Mouse (Mus musculus) NIH3T3 (cell line): Measurements from ENCODE around the gene Atp5b.

Source experiments
- DNase-seq: peaks from one replicate; pipeline ENCODE4 v3.0.0-alpha.2; 2012; ENCODE audit warnings: low read depth

Atp5b gene

DNA sequence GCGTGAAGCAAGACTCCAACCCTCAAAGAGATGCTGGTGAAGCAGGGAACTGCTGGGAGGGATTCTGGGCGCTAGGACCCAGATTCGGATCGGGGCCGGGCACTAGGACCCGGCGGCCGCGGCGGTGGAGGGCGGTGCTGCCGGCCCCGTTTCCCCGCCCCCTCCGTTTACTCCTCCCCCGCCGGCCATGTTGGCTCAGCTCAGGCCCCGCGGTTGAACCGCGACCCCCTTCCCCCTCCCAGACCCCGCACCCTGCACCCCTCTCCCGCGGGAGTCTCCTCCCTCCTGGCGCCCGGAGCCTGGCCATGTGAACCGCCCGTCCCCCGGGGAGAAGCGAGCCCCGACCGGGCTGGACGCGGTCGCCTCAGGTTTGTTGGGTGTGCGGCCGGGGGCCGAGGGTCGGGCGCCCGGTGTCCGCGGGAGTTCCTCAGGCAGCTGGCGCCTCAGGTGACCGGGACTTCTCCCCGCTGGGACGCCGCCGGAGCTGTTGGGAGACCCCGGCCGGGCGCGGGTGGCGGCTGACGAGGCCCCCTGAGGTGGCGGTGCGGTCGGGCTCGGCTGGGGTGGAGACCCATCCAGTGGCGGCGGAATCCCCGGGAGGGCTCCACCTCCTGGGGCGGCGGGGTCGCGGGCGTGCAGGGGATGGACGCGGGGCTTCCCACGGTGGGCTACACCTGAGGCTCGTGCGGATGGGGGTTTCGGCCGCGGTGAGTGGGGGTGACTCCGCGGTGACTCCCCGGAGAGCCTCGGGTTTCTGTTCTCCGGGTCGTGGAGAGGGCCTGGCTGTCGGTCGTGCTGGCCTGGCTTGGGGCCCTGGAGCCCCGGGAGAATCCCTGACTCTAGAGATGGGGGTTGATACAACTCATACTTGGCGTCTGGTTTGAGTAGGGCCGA, 13.9 kb downstream of the Atp5b start:
- peak; percentile 95 for DNase-seq

DNA sequence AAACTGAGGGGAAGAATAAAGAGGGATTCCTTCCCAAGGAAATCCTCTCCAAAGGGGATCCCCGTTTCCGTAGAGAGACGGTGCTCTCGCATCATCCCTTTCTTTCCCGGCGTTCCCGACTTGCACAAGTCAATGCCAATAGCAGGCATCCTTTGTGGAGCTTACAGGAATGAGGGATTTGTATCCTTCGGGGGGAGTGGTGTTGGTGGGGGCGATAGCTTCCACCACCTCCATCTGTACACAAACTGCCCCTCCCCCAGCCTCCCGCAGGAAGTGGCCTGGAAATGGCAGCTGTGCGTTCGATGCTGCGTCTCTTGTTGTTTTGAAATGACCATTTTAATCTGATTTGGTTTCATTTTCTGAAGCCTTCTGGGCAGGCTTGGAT, 14.5 kb downstream of the Atp5b start:
- peak; percentile 68 for DNase-seq

DNA sequence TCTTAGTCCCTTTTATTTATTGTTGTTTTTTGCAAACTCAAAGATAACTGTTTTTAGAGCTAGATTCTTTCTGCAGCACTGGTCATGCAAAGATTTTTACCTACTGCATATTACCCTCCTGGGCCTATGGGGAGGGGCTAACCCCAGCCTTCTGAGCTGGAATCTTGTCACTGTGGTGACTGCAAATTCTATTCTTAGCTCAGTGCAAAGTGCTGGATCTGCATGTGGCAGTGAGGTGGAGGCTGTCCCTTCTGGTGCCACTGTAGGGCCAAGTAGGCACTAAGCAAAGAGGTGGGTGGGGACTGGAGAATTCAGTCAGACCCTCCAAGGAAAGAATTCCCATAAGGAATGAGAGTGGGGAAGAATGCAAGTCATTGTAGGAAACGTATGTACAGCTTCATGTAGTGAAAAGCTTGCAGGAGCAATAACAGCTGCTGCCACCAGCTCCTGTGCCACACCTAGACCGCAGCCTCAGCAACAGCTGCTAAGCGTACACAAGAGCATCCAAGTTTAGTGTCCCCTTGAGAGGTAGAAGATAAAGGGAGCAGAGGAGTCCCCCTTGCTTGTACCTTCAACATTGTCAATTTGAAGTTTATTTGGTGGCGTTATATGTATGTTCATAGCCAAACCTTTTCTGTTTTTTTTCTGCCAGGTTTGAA, 27.2 kb downstream of the Atp5b start:
- no peak for DNase-seq

DNA sequence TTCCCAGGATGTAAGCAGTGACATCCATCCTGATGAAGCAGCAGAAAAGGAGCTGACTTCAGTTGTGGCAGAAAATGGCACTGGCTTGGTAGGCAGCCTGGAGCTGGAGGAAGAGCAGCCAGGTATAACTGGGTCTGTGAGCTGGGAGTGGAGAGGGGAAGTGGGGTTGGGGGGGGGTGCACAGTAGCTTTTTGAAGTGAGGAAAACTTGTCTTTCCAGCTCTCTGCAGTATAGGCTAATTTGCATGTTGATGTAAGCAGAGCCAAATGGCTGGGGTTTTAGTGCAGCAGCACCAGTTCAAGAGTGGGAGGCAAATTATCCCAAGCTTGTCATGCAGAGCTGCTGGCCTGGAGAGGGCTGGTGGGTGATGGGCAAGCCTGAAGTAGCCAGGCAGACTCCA, 28.2 kb downstream of the Atp5b start:
- no peak for DNase-seq

DNA sequence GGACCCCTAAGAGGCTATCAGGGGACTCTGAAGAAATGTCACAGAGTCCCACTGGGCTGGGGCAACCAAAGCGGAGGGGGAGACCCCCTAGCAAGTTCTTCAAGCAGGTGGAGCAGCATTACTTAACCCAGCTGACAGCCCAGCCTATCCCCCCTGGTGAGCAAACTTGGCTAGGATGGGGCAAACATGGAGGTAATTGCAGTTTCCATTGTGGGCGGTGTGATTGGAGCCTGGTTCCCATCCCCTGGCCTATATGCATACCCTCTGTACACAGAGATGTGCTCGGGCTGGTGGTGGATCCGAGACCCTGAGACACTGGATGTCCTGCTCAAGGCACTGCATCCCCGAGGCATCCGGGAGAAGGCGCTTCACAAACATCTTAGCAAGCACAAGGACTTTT, 40.8 kb downstream of the Atp5b start:
- no peak for DNase-seq

DNA sequence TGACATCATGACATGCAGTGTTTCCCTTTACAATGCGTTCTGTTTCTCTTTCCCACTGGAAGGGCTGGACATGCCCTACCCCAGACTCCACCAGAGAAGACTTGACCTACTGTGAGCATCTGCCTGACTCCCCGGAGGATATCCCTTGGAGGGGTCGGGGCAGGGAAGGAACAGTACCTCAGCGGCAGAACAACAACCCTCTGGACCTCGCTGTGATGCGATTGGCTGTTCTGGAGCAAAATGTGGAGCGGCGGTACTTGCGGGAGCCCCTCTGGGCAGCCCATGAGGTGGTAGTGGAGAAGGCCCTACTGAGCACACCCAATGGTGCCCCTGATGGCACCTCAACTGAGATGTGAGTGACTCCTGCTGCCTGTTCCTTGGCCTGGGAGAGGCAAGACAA, 41.8 kb downstream of the Atp5b start:
- no peak for DNase-seq

DNA sequence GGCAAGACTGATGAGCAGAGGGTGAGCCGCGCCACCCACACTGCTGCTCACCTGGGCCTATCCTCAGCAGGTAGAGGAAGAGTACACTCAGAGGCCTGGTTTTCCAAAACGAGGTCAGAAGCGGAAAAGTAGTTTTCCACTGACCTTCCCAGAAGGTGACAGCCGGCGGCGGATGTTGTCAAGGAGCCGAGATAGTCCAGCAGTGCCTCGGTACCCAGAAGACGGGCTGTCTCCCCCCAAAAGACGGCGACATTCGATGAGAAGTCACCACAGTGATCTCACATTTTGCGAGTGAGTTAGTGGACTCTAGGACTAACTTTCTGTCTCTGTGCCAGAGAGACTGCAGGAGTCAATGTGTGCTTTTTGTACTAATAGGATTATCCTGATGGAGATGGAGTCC, 42.9 kb downstream of the Atp5b start:
- DNase-seq, result no peak

DNA sequence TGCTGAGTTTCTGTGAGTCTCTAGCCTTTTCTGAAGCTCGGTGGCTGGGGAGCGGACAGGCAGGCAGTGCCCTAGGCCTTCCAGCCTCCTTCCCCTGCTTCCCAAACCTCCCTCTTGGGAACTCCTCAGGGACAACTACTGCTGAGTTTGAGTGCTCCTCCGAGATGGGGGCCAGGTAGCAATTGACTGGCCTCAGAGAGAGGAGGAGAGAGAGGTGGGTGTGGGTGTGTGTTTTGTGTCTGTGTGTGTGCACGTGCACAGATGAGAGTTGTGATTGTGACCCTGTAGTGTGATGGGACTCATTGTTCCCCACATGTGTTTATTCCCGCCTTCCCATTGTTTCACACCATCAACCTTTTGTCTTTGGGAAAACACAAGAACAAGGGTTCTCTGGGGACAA, 44.4 kb downstream of the Atp5b start:
- no peak for DNase-seq

DNA sequence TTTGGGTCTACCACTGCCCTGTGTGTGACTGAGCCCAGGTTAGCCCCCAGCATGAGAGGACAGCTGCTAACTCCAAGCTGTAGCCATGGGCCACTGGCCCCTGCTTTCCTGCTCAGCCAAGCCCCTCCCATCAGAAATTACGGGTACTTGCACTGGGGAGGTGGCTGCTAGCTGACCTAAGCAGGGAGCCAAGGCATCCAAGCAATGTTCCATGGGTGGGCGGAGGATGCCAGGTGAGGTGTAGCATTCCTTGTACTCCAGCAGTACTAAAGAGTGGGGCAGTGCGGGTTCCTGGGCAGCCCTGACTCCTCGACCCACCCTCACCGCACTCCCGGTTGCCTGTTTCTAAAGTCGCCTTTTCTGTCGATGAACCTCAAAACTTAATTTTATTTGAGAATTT, 45.1 kb downstream of the Atp5b start:
- DNase-seq, result no peak

DNA sequence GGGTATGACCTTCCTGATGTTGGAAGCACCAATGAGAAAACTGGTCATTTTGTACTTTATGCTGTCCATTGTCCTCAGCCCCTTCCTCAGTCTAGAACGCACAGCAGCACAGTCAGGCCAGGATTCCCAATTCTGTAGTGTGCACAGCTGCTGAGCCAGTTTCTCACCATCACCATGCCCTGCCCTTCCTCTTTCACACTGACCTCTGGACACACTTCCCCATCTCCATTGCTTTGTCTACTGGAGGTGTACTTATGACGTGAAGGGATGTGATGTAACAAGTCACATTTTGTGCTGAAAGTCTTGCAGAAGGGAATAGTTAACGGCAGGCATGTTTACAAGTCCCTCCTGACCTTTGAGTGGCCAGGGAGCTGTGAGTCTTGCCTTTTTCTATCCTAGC, 48.2 kb downstream of the Atp5b start:
- no peak for DNase-seq

DNA sequence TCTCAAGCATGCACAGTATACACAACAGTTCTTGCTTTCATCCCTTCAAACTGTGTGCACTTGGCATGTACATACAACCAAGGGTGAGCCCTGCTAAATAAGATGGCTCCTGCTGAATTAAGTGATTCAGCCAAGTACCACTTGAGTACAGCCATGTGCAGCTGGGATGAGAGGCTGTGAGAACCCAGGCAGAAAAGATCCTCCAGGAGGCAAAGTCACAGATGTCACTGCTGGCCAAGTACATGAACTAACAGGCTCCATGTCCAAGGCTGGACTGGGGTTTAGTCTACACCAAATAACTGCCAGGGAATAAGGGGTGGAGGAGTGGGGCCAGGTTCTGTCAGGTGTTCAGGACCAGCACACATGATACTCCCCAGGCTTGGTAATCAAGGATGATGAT, 48.7 kb downstream of the Atp5b start:
- no peak for DNase-seq

DNA sequence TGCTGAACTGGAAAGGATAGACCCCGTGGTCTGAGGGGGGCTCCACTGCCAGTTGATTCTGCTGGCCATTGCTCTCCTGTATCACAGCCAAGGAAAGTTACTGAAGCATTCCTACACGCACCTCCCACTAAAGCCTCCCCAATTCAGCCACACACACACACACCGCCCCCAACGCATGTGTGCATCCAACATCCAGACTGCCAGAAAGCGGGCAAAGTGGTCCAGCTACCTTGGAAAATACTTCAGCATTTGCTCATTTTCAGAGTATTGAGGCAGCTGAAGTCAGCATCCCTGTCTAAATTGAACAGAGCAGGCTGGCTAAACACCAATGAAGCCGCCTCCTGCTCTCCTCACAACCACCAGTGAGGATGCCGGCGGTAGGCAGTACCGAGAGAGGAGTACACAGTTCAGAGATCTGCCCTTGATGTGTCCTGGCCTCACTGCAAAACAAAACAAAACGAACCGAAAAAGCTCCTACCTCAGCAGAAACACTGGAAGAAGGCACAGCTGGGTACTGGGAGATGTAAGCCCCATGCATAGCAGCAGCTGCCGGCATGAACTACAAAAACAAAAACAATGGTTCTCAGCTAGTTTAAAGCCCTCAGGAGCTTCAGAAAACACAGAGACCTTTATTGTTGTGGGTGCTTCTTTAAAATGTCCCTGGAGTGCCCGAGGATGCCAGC, 50.7 kb downstream of the Atp5b start:
- no peak for DNase-seq

DNA sequence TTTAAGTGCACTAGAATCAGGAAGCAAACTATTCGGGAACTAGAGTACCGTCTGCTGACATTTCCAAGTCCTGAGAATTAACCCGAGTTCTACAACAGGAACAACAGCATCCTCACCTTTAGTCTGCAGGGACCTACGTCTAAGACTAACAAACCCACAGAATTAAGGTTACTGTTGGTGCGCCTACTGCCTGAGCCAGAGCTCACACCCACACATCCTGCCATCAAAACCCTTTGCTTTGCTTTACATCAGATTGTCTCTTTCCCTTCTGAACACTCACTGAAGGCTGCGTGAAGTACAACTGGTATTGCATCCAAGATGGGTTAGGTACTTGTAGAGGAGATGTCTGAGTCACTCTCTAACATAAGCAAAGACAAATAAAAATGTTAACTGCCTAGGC, 52.3 kb downstream of the Atp5b start:
- no peak for DNase-seq
